Mouse (Mus musculus) cerebellum, adult 2 months (tissue): ENCODE data around the gene Tmcc3.

Experiments
- CTCF ChIP-seq: fragments of 200-500 bp; IDR thresholded peaks from 2 replicates; pipeline ENCODE4 v1.5.1; 2011; ENCODE audit warnings: low read depth, mild to moderate bottlenecking, control low read depth, low read length, moderate library complexity, borderline replicate concordance; ENCODE audit not compliant: insufficient read depth
- POLR2A ChIP-seq: fragments of 200-500 bp; IDR thresholded peaks from 2 replicates; pipeline ENCODE4 v1.6.1; 2011; ENCODE audit warnings: low read length, control low read depth, borderline replicate concordance; ENCODE audit not compliant: insufficient read depth

DNA sequence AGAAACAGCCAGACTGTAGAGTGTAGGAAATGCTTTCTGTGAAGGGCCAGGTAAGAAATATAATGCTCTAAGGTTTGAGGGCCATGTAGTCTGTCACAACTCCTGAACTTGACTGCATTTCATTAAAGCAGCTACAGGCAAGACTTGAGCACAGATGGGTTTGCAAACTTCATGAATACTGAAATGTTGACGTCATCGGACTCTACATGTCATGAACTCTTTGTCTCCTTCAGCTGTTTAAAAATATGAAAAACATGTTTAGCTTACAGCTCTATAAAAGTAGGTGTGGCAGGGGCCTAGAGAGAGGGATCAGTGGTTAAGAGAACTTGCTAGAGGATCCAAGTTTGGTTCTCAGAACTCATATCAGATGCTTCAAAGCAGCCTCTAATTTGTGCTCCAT, 151.7 kb downstream of the Tmcc3 start:
- TF ChIP-seq CTCF = no peak
- no peak for TF ChIP-seq POLR2A
